16 mouse cellular contexts compared by ENCODE assay signal in the genomic region with DNA sequence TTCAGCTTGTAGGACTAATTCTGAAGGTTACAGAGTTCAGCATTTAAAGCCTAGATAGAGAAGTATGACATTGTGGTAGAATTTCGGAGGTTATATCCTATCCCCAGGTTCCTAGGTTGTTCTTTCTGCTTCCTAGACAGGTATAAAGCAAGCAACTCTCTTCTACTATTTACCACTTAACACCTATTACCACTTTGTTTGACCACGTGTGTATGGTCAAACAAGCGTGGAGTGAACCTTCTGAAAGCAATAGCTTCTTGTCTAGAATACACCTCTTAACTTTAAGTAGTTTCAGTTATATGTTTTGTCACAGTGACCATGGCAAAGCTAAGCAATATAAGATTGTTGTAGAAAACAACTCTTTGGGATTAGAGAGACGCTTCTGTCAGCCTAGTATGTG.
"Had no signal": no experiment of that assay in that cellular context is flagged by ENCODE, and none has a peak within 500 bp of the region (broad histone marks: within the 10 kb centered on the region; RNA-seq: fewer than 3 reads in every experiment).

No protein-coding gene starts in this region.

- DNase-seq: retina, postnatal 1 day; right cerebral cortex, adult 18-20 months; right cerebral cortex, postnatal 14 days; right cerebral cortex, postnatal 25 days; right cerebral cortex, postnatal 4 days; spleen, adult 18-20 months; thymus, adult 18-20 months; thymus, adult 2 months; thymus, postnatal 14 days; thymus, postnatal 25 days; thymus, postnatal 36 days; thymus, postnatal 4 days had no signal

- H3K27me3 ChIP-seq: neural tube, embryonic 13.5 days; neural tube, embryonic 15.5 days; stomach, embryonic 15.5 days had no signal

- H3K4me1 ChIP-seq: neural tube, embryonic 13.5 days; neural tube, embryonic 15.5 days; stomach, embryonic 15.5 days had no signal

- H3K4me2 ChIP-seq: neural tube, embryonic 13.5 days; neural tube, embryonic 15.5 days; stomach, embryonic 15.5 days had no signal

- H3K27ac ChIP-seq: neural tube, embryonic 13.5 days; neural tube, embryonic 15.5 days; stomach, embryonic 15.5 days; stomach, postnatal 0 days had no signal

- H3K9ac ChIP-seq: neural tube, embryonic 13.5 days; neural tube, embryonic 15.5 days; stomach, embryonic 15.5 days had no signal

- H3K4me3 ChIP-seq: neural tube, embryonic 13.5 days; neural tube, embryonic 15.5 days; stomach, embryonic 15.5 days had no signal

- H3K36me3 ChIP-seq: neural tube, embryonic 13.5 days; neural tube, embryonic 15.5 days; stomach, embryonic 15.5 days had no signal

- H3K9me3 ChIP-seq: neural tube, embryonic 13.5 days; neural tube, embryonic 15.5 days; stomach, embryonic 15.5 days had no signal
